Mouse (Mus musculus) liver, postnatal 0 days (tissue): ENCODE results near the gene Bcl2l1.

Experiments
- CTCF ChIP-seq: sonication (generic); IDR thresholded peaks from 2 replicates; pipeline ENCODE4 v1.5.1; 2016; ENCODE audit warnings: antibody characterized with exemption, low read depth
- EP300 ChIP-seq: IDR thresholded peaks from 2 replicates; pipeline ENCODE4 v1.6.1; 2016; ENCODE audit warnings: antibody characterized with exemption, low read depth, mild to moderate bottlenecking

GRCm38 (mm10) chr2:152738341-152738740 is 93.2 kb downstream of the Bcl2l1 start:
- no peak for TF ChIP-seq CTCF
- no peak for TF ChIP-seq EP300
